Mouse (Mus musculus): ENCODE measurements around the gene Babam2.

DNA sequence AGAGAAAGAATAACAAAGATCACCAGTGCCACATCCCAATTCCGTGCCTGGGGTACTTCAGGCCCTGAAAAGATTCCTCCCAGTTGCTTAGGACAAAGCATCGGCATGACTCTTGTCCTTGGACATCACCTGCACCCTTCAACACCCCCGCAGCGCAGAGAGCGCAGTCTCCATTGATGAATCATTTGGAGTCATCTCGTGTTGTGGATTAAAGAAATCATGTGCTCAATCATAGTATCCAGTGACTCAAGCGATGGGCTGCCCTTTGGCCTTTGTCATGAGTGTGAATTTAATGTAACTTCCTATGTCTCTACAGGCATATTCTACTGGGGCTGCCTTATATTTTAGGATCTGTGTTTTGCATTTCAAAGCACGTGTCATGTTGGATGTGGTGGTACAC lies 265.9 kb downstream of the Babam2 start:
- TF ChIP-seq CTCF (IDR thresholded peaks at IDR 0.05; ENCODE audit: low read depth), result no peak
- no peak for TF ChIP-seq EP300 (IDR thresholded peaks at IDR 0.05; ENCODE audit: low read depth)
